Mouse (Mus musculus): ENCODE measurements around the gene Gm33543. TPM values are rescaled to one million over a fixed set of nuclear protein-coding genes. Genes with fewer than 3 reads are reported as not detected.

Gene Gm33543
- polyA plus RNA-seq, 1 experiment from 2014 or later, result not detected

DNA sequence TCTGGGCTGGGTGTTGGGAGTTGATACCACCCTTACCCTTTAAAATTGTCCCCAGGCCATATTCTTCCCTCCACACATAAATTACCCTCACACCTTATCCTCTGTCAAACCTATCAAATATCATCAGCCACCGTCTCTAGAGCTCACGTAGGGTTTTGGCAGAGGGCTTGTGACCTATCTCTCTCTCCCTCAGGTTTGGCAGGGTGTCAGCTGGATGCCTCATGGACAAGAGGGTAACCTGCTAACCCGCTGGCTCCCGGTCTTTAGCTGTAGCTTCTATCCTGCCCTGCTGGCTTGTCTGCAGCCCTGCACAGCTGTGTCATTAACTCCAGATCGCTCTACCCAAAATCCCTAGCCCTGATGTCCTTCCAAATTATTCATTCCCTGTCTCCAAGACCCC is 14.4 kb downstream of the Gm33543 start:
- ATAC-seq (ENCODE audit: insufficient number of reproducible peaks, low FRiP score, low TSS enrichment, low read depth), result no peak
- Histone ChIP-seq H3K9ac (no peak overlapping the region), H3K27ac (no peak overlapping the region), H3K4me3 (no peak overlapping the region), H3K4me1 (0 out of 2 replicates have a peak, but pooled peaks cover 6% of the 10 kb centered on the region), H3K27me3 (no peaks in the 10 kb centered on the region), H3K36me3 (no peaks in the 10 kb centered on the region), H3K4me2 (no peak overlapping the region), H3K9me3 (no peaks in the 10 kb centered on the region)
- WGBS, result 62% methylated on average over 5 of the region's 5 CpGs

DNA sequence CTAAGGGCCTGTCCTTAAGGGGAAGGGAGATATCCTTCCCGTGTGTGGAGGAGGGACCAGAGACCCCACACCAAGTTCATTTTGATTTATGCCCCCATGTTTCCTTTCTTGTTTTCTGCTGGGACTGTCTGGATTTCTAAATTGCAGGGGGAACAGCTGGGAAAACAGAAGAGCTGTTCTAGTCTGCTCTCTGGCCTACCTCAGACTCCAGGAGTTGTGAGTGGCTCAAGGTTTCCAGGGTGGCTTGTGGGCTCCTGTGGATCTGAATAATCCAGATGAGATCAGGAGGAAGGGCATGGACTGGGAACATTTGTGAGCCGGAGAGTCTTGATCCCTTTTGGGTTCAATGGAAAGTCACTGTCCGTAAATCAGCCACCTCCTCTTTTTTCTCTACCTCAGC is 17.1 kb downstream of the Gm33543 start:
- Histone ChIP-seq H3K36me3 (no peaks in the 10 kb centered on the region), H3K4me2 (no peak overlapping the region), H3K9me3 (no peaks in the 10 kb centered on the region), H3K4me1 (peaks cover 6% of the 10 kb centered on the region; the same call in 1 of the 2 replicates), H3K27me3 (no peaks in the 10 kb centered on the region), H3K9ac (no peak overlapping the region), H3K4me3 (no peak overlapping the region), H3K27ac (no peak overlapping the region)
- no peak for ATAC-seq (ENCODE audit: insufficient number of reproducible peaks, low FRiP score, low TSS enrichment, low read depth)
- 29% methylated on average over 3 of the region's 3 CpGs for WGBS

DNA sequence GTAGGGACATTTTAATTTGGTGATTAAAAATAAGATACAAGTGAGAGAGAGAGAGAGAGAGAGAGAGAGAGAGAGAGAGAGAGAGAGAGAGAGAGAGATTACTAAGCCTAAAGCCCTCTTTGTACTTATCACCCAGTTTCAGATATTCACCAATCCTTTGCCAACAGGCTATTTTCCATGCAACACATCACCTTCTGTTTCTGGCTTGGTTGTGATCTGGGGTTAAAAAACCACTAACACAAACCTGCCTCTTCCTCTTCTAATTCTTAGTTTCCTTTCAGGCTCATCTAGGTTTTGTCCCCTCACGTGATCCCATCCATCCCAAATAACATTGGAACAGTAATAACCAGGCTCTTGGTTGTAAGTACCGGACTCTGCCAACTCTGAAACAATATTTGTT is 24.2 kb downstream of the Gm33543 start:
- no peak for ATAC-seq (ENCODE audit: insufficient number of reproducible peaks, low FRiP score, low TSS enrichment, low read depth)
- no peaks in the 10 kb centered on the region; the same call in 1 of the 2 replicates for H3K4me1 ChIP-seq
- no peak overlapping the region for H3K9ac ChIP-seq
- no peak overlapping the region for H3K27ac ChIP-seq
- no peaks in the 10 kb centered on the region for H3K27me3 ChIP-seq
- no peaks in the 10 kb centered on the region for H3K9me3 ChIP-seq
- H3K4me3 ChIP-seq, result no peak overlapping the region
- 98% methylated on average over 2 of the region's 2 CpGs for WGBS
- no peaks in the 10 kb centered on the region for H3K36me3 ChIP-seq
- H3K4me2 ChIP-seq, result no peak overlapping the region

DNA sequence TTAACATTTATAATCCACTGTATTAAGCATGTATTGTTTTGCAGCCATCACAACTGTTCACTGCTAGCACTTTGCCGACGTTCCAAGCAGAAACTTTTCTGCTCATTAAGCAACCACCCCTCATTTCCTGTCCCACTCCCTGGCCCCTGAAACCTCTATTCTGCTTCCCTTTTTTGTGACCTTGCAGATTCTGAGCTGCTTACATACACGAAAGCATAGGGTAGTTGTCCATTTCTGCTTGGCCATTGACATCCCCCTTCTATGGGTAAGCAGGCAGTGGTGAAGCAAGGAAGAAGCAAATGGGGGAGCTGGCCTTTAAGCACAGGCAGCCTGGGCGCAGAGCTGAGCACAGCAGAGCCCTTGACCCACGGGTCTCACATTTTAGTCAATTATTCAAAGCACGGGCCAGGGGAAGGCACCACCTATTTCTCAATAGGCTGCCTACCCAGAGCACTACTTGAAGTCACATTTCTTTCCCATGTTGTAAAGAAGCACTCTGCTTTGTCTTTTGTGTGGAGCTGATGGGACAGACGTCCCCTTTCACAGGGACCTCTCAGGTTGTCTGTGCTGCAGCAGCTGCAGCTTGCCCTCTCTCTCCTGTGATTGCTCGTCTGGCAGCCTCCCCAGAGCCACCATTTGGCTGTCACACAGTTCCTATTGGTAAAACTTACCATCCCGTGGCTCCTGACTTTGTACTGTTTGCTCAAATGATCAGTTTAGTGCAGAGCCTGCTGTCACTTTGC is 25.1 kb downstream of the Gm33543 start:
- Histone ChIP-seq H3K4me1 (no peaks in the 10 kb centered on the region; the same call in 1 of the 2 replicates), H3K27me3 (no peaks in the 10 kb centered on the region), H3K27ac (no peak overlapping the region), H3K4me2 (no peak overlapping the region), H3K9me3 (no peaks in the 10 kb centered on the region), H3K9ac (no peak overlapping the region), H3K4me3 (no peak overlapping the region), H3K36me3 (no peaks in the 10 kb centered on the region)
- no peak for ATAC-seq (ENCODE audit: insufficient number of reproducible peaks, low FRiP score, low TSS enrichment, low read depth)
- 25% methylated on average over 9 of the region's 9 CpGs for WGBS

DNA sequence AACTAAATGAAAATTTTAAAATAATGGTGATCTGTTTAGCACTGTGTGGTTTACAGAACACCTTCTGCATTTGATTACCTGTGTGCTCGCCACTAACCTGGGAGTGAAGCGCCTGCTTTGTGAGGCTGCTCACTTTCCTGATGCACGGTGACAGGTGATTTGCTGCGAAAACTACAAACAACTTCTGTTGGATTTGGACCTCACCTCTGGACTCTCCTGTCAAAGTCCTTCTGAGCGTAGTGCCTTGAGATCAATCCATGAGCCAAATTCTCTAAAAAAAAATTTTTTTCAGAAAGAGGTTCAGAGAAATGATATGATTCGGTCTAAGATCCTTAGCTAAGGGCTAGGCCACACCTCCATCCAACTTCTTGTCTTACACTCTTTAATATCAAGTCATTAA is 28.4 kb downstream of the Gm33543 start:
- Histone ChIP-seq H3K27me3 (no peaks in the 10 kb centered on the region), H3K27ac (no peak overlapping the region), H3K4me2 (no peak overlapping the region), H3K4me3 (no peak overlapping the region), H3K4me1 (no peaks in the 10 kb centered on the region), H3K36me3 (no peaks in the 10 kb centered on the region), H3K9me3 (no peaks in the 10 kb centered on the region), H3K9ac (no peak overlapping the region)
- 85% methylated on average over 6 of the region's 6 CpGs for WGBS
- ATAC-seq (ENCODE audit: insufficient number of reproducible peaks, low FRiP score, low TSS enrichment, low read depth), result no peak

GRCm38 (mm10) chr10:95811869-95812268 is 30.9 kb downstream of the Gm33543 start:
- 64% methylated on average over 4 of the region's 4 CpGs for WGBS
- ATAC-seq (ENCODE audit: insufficient number of reproducible peaks, low FRiP score, low TSS enrichment, low read depth), result no peak
- no peaks in the 10 kb centered on the region; the same call in 1 of the 2 replicates for H3K4me1 ChIP-seq
- no peaks in the 10 kb centered on the region for H3K9me3 ChIP-seq
- no peaks in the 10 kb centered on the region for H3K27me3 ChIP-seq
- no peak overlapping the region for H3K9ac ChIP-seq
- H3K36me3 ChIP-seq, result no peaks in the 10 kb centered on the region
- H3K4me2 ChIP-seq, result no peak overlapping the region
- H3K27ac ChIP-seq, result no peak overlapping the region
- H3K4me3 ChIP-seq, result no peak overlapping the region

- Histone ChIP-seq H3K9ac (no peak overlapping the region), H3K27ac (no peak overlapping the region), H3K4me3 (no peak overlapping the region), H3K27me3 (no peaks in the 10 kb centered on the region), H3K4me1 (peaks cover 6% of the 10 kb centered on the region), H3K9me3 (no peaks in the 10 kb centered on the region), H3K36me3 (no peaks in the 10 kb centered on the region), H3K4me2 (no peak overlapping the region)
- ATAC-seq (ENCODE audit: insufficient number of reproducible peaks, low FRiP score, low TSS enrichment, low read depth), result no peak
- 35% methylated on average over 2 of the region's 2 CpGs for WGBS
These were observed 41.3 kb downstream of the Gm33543 start for GRCm38 (mm10) chr10:95801443-95801811.

GRCm38 (mm10) chr10:95800693-95801442 is 41.9 kb downstream of the Gm33543 start:
- H3K36me3 ChIP-seq, result no peaks in the 10 kb centered on the region
- WGBS, result 47% methylated on average over 7 of the region's 7 CpGs
- no peak overlapping the region for H3K4me2 ChIP-seq

DNA sequence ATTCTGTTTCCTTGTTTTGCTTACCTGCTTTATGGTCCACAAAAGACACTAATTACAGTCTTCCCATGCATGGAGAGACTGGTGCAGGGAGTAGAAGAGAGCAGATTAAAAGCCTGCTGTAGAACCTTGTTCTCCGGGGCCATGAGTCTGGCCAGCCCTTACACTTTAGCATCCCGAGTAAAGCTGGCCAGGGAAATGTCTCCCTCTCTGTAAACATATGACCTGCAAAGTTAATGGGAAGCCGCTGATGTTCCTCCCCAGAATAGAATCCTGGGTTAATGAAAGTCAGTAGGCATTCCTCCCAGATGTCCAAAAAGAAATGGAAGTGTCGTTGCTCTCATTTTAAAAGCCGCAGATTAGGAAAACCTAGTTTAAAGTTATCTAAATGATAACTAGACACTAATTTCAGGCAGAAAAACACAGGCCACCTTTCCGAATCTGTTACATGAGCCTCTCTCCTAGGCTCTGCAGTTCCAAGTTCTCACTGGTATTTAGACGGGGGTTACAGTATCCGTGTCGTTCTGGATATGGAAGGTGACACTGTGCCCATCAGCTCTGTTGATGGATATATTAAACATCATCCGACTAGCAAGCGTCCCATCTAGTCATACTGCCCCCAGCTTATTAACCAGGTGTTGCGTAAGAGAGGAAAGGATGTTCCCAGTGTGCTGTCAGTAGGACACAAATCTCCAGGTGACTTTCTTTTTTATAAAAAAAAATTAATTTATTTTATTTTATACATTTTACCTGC is 44.9 kb downstream of the Gm33543 start:
- H3K9ac ChIP-seq, result no peak overlapping the region
- H3K4me1 ChIP-seq, result peaks cover 6% of the 10 kb centered on the region
- H3K4me3 ChIP-seq, result no peak overlapping the region
- H3K27ac ChIP-seq, result no peak overlapping the region
- H3K36me3 ChIP-seq, result no peaks in the 10 kb centered on the region
- ATAC-seq (ENCODE audit: insufficient number of reproducible peaks, low FRiP score, low TSS enrichment, low read depth), result no peak
- WGBS, result 90% methylated on average over 12 of the region's 12 CpGs
- H3K9me3 ChIP-seq, result no peaks in the 10 kb centered on the region
- no peak overlapping the region for H3K4me2 ChIP-seq
- no peaks in the 10 kb centered on the region for H3K27me3 ChIP-seq

More at GRCm38 (mm10) chr10:95800693-95801442, 41.9 kb downstream of the Gm33543 start:
- no peak for ATAC-seq (ENCODE audit: insufficient number of reproducible peaks, low FRiP score, low TSS enrichment, low read depth)
- no peaks in the 10 kb centered on the region for H3K27me3 ChIP-seq
- peaks cover 6% of the 10 kb centered on the region for H3K4me1 ChIP-seq
- no peak overlapping the region for H3K9ac ChIP-seq
- no peak overlapping the region for H3K4me3 ChIP-seq
- no peak overlapping the region for H3K27ac ChIP-seq
- H3K9me3 ChIP-seq, result no peaks in the 10 kb centered on the region

DNA sequence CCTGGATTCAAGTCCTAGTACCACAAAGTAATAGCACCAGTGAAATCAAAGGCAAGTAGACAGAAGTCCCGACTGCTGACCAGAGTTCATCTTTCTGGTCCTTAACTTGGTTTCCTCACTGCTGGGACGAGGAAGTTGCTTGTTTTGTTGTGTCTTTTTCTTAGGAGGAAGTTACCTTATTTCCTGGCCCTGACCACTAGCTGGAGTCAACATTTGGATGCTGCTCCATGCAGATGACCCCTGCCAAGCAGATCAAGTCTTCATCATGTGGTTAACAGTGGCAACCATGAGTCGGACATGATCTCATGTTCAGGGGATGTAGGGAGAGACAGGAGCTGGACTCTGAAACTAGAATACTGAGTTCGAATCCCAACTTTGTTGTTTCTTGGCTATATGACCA is 47.2 kb downstream of the Gm33543 start:
- ATAC-seq (ENCODE audit: insufficient number of reproducible peaks, low FRiP score, low TSS enrichment, low read depth), result no peak

GRCm38 (mm10) chr10:95794706-95795105 is 48.0 kb downstream of the Gm33543 start:
- no peaks in the 10 kb centered on the region for H3K27me3 ChIP-seq
- no peak overlapping the region for H3K9ac ChIP-seq
- H3K4me3 ChIP-seq, result no peak overlapping the region
- no peak for ATAC-seq (ENCODE audit: insufficient number of reproducible peaks, low FRiP score, low TSS enrichment, low read depth)
- no peak overlapping the region for H3K4me2 ChIP-seq
- H3K27ac ChIP-seq, result no peak overlapping the region
- WGBS, result 85% methylated on average over 6 of the region's 6 CpGs
- no peaks in the 10 kb centered on the region for H3K36me3 ChIP-seq
- H3K4me1 ChIP-seq, result no peaks in the 10 kb centered on the region
- no peaks in the 10 kb centered on the region for H3K9me3 ChIP-seq

More for the DNA sequence above, 47.2 kb downstream of the Gm33543 start:
- H3K4me2 ChIP-seq, result no peak overlapping the region
- no peak overlapping the region for H3K27ac ChIP-seq
- no peaks in the 10 kb centered on the region for H3K9me3 ChIP-seq
- 90% methylated on average over 4 of the region's 4 CpGs for WGBS
- H3K4me3 ChIP-seq, result no peak overlapping the region
- H3K4me1 ChIP-seq, result no peaks in the 10 kb centered on the region
- H3K27me3 ChIP-seq, result no peaks in the 10 kb centered on the region
- H3K36me3 ChIP-seq, result no peaks in the 10 kb centered on the region
- no peak overlapping the region for H3K9ac ChIP-seq

GRCm38 (mm10) chr10:95791427-95791804 is 51.3 kb downstream of the Gm33543 start:
- no peak overlapping the region for H3K4me2 ChIP-seq
- no peaks in the 10 kb centered on the region for H3K4me1 ChIP-seq
- no peak overlapping the region for H3K9ac ChIP-seq
- no peak overlapping the region for H3K27ac ChIP-seq
- no peaks in the 10 kb centered on the region for H3K36me3 ChIP-seq
- no peak for ATAC-seq (ENCODE audit: insufficient number of reproducible peaks, low FRiP score, low TSS enrichment, low read depth)
- H3K4me3 ChIP-seq, result no peak overlapping the region
- H3K9me3 ChIP-seq, result no peaks in the 10 kb centered on the region
- H3K27me3 ChIP-seq, result no peaks in the 10 kb centered on the region
- WGBS, result 63% methylated on average over 8 of the region's 8 CpGs

Data from limb, embryonic 15.5 days (tissue).